ENCODE assay signal across 8 mouse cellular contexts in genomic region chr9:63398611-63399462, GRCm38 (mm10). TPM values are rescaled to one million over a fixed set of nuclear protein-coding genes. Genes with fewer than 3 reads are reported as not detected.
DNase-seq lines count a peak whose midpoint lies in the region; ATAC-seq lines count a peak whose summit lies in the region.

Gene 2300009A05Rik, minus strand, starts transcription at chr9:63399246.

- H3K4me1 ChIP-seq in hindbrain, embryonic 15.5 days (replicated peaks) = peaks cover 21% of the 10 kb centered on the region

- H3K9me3 ChIP-seq in hindbrain, embryonic 15.5 days = no peaks in the 10 kb centered on the region

- H3K79me2 ChIP-seq in macrophage (ENCODE audit: inconsistent target) = peaks cover 42% of the 10 kb centered on the region

- no peaks in the 10 kb centered on the region for H3K27me3 ChIP-seq in hindbrain, embryonic 15.5 days

- WGBS in hindbrain, embryonic 15.5 days = under 1% methylated on average over 65 of the region's 74 CpGs
- 1% methylated on average over 72 of the region's 74 CpGs for WGBS in macrophage (ENCODE audit: missing documents)

- peak; percentile 98 for ATAC-seq in hindbrain, embryonic 15.5 days (ENCODE audit: low FRiP score, low read depth)

- H3K36me3 ChIP-seq in hindbrain, embryonic 15.5 days = no peaks in the 10 kb centered on the region
- peaks cover 4% of the 10 kb centered on the region; the same call in 1 of the 2 replicates for H3K36me3 ChIP-seq in macrophage (ENCODE audit: inconsistent target)

- H3K27ac ChIP-seq in hindbrain, embryonic 15.5 days (replicated peaks) = peak within 1 kb of the TSS; percentile 86
- peak within 1 kb of the TSS; percentile 74 for H3K27ac ChIP-seq in macrophage

- peak within 1 kb of the TSS; percentile 76 for H3K4me3 ChIP-seq in hindbrain, embryonic 15.5 days
- peak within 1 kb of the TSS; percentile 78 for H3K4me3 ChIP-seq in macrophage (ENCODE audit: inconsistent target)

- H3K9ac ChIP-seq in hindbrain, embryonic 15.5 days = peak within 1 kb of the TSS; percentile 76

- DNase-seq in R1 (ENCODE audit: low read depth, low spot score) = peak; percentile 76
- DNase-seq in cerebellum, postnatal 25 days = peak; percentile 98
- DNase-seq in frontal cortex, postnatal 36 days (ENCODE audit: low spot score in 2 of 2) = peak; percentile 92 to 94
- peak; percentile 91 to 94 for DNase-seq in left cerebral cortex, adult 18-20 months (ENCODE audit: low spot score in 2 of 2)
- peak; percentile 95 for DNase-seq in right cerebral cortex, adult 18-20 months
- DNase-seq in urinary bladder, postnatal 10 days (ENCODE audit: low spot score) = peak; percentile 71

- peak within 1 kb of the TSS; percentile 89 for H3K4me2 ChIP-seq in hindbrain, embryonic 15.5 days

RNA-seq across cellular contexts. Expression of gene 2300009A05Rik, which starts in this region (rescaled TPM):
- polyA plus RNA-seq in hindbrain, embryonic 15.5 days (2015; fragmentation: Nextera tagmentation; extraction: Ambion mirVana) = 70.0 and 70.2 TPM in 2 replicates
- 10 to 100 TPM; 22.6 to 24.2 TPM for total RNA-seq in left cerebral cortex, adult 18-20 months (2021)
- 10 to 100 TPM in 12 of 26 experiments, 1 to 10 TPM in 14; 3.2 to 25.6 (median 9.7) TPM for total RNA-seq in macrophage (2018; cell fraction: chromatin; rRNA removed)
- 10 to 100 TPM; 10.1 to 21.9 (median 16.4) TPM for total RNA-seq in macrophage (2018; cell fraction: cytosol; rRNA removed)
- total RNA-seq in macrophage (2018; cell fraction: nucleus; rRNA removed) = 10 to 100 TPM in 18 of 26 experiments, 1 to 10 TPM in 8; 5.0 to 39.0 (median 13.1) TPM
- polyA plus RNA-seq in macrophage (2018) = 14.8 to 25.1 TPM (median 18.0 TPM) in 3 replicates

Comparison
In these comparisons a context has a peak if more than half of its experiments do, and no peak if none do; other contexts are left out.
1. Peak in every context shown above with its lines: DNase-seq, ATAC-seq, H3K4me3 ChIP-seq and H3K27ac ChIP-seq.